Mouse (Mus musculus): ENCODE results near the gene Cpsf4.

- no peak; the same call in 1 of the 2 replicates for TF ChIP-seq CTCF (IDR thresholded peaks at IDR 0.05; ENCODE audit: control insufficient read depth, insufficient read depth, low read length)
- TF ChIP-seq POLR2A (IDR thresholded peaks at IDR 0.05; ENCODE audit: borderline replicate concordance, control insufficient read depth, low read depth, low read length) = peak; percentile 40
Measured at GRCm38 (mm10) chr5:145139571-145140519, 27.2 kb upstream of the Cpsf4 start, which contains the start of the genes Pdap1 and Bud31.
